Mouse (Mus musculus): ENCODE data around the gene Rundc3a. TPM values are rescaled to one million over a fixed set of nuclear protein-coding genes. Genes with fewer than 3 reads are reported as not detected.
A peak's percentile ranks its signal among the peaks of the same experiment; 100 is the strongest.
"Not testable (repeated sequence)": the region's sequence is repeated elsewhere in the genome, so short reads cannot be mapped to it uniquely, and the experiment has no call there.

Rundc3a gene
- polyA plus RNA-seq, 1 experiment from 2014 or later = 1.0 TPM

- H3K4me1 ChIP-seq (ENCODE audit: control insufficient read depth, insufficient read depth, low read length) = 0 out of 2 replicates have a peak, but pooled peaks cover 2% of the 10 kb centered on the region
- DNase-seq (ENCODE audit: low spot score) (no peak), ATAC-seq (ENCODE audit: insufficient number of reproducible peaks, low FRiP score, low TSS enrichment, low read depth) (no peak)
- no peak overlapping the region; the same call in 1 of the 2 replicates for H3K9ac ChIP-seq (ENCODE audit: low read length)
- no peak overlapping the region for H3K4me2 ChIP-seq (ENCODE audit: low read depth, severe bottlenecking)
- no peak overlapping the region for H3K4me3 ChIP-seq (ENCODE audit: low read depth, low read length)
- 43% methylated on average over 2 of the region's 2 CpGs for WGBS
- H3K36me3 ChIP-seq (ENCODE audit: control insufficient read depth, insufficient read depth, low read length) = no peaks in the 10 kb centered on the region; the same call in 1 of the 2 replicates
- no peaks in the 10 kb centered on the region for H3K9me3 ChIP-seq (ENCODE audit: control insufficient read depth, low read length)
- no peaks in the 10 kb centered on the region for H3K27me3 ChIP-seq (ENCODE audit: control insufficient read depth, insufficient read depth, low read length)
- H3K27ac ChIP-seq (replicated peaks; ENCODE audit: low read depth, low read length) = no peak overlapping the region
Measured at GRCm38 (mm10) chr11:102363623-102364022, 29.6 kb upstream of the Rundc3a start.

GRCm38 (mm10) chr11:102364570-102365371 is 28.4 kb upstream of the Rundc3a start:
- H3K27me3 ChIP-seq (ENCODE audit: control insufficient read depth, insufficient read depth, low read length) = no peaks in the 10 kb centered on the region
- H3K4me1 ChIP-seq (ENCODE audit: control insufficient read depth, insufficient read depth, low read length) = 0 out of 2 replicates have a peak, but pooled peaks cover 2% of the 10 kb centered on the region
- no peaks in the 10 kb centered on the region for H3K9me3 ChIP-seq (ENCODE audit: control insufficient read depth, low read length)
- H3K27ac ChIP-seq (replicated peaks; ENCODE audit: low read depth, low read length) = no peak overlapping the region
- no peaks in the 10 kb centered on the region; the same call in 1 of the 2 replicates for H3K36me3 ChIP-seq (ENCODE audit: control insufficient read depth, insufficient read depth, low read length)
- WGBS = 75% methylated on average over 14 of the region's 14 CpGs
- H3K4me2 ChIP-seq (ENCODE audit: low read depth, severe bottlenecking) = no peak overlapping the region
- H3K4me3 ChIP-seq (ENCODE audit: low read depth, low read length) = 0 out of 2 replicates have a peak overlapping the region, but pooled peaks have one; percentile 5
- no peak overlapping the region for H3K9ac ChIP-seq (ENCODE audit: low read length)
- ATAC-seq (ENCODE audit: insufficient number of reproducible peaks, low FRiP score, low TSS enrichment, low read depth) = peak; percentile 59; the same call in 1 of the 2 replicates
- no peak for DNase-seq (ENCODE audit: low spot score)

- H3K4me3 ChIP-seq (ENCODE audit: low read depth, low read length) = no peak overlapping the region
- H3K4me2 ChIP-seq (ENCODE audit: low read depth, severe bottlenecking) = no peak overlapping the region
- H3K9ac ChIP-seq (ENCODE audit: low read length) = no peak overlapping the region
- 0 out of 2 replicates have a peak, but pooled peaks cover 2% of the 10 kb centered on the region for H3K4me1 ChIP-seq (ENCODE audit: control insufficient read depth, insufficient read depth, low read length)
- ATAC-seq (ENCODE audit: insufficient number of reproducible peaks, low FRiP score, low TSS enrichment, low read depth) = no peak
- H3K36me3 ChIP-seq (ENCODE audit: control insufficient read depth, insufficient read depth, low read length) = no peaks in the 10 kb centered on the region; the same call in 1 of the 2 replicates
- 0 out of 2 replicates have a peak overlapping the region, but pooled peaks have one; percentile 30 for H3K27ac ChIP-seq (replicated peaks; ENCODE audit: low read depth, low read length)
- H3K27me3 ChIP-seq (ENCODE audit: control insufficient read depth, insufficient read depth, low read length) = no peaks in the 10 kb centered on the region
- H3K9me3 ChIP-seq (ENCODE audit: control insufficient read depth, low read length) = no peaks in the 10 kb centered on the region
- WGBS = 61% methylated on average over 4 of the region's 4 CpGs
- no peak for DNase-seq (ENCODE audit: low spot score)
Measured at GRCm38 (mm10) chr11:102365699-102366098, 27.5 kb upstream of the Rundc3a start.

- not testable (repeated sequence) for ATAC-seq (ENCODE audit: insufficient number of reproducible peaks, low FRiP score, low TSS enrichment, low read depth); H3K9me3 ChIP-seq (ENCODE audit: control insufficient read depth, low read length); H3K36me3 ChIP-seq (ENCODE audit: control insufficient read depth, insufficient read depth, low read length); DNase-seq (ENCODE audit: low spot score); H3K27me3 ChIP-seq (ENCODE audit: control insufficient read depth, insufficient read depth, low read length); H3K4me3 ChIP-seq (ENCODE audit: low read depth, low read length); H3K4me2 ChIP-seq (ENCODE audit: low read depth, severe bottlenecking); H3K9ac ChIP-seq (ENCODE audit: low read length); H3K4me1 ChIP-seq (ENCODE audit: control insufficient read depth, insufficient read depth, low read length)
- H3K27ac ChIP-seq (replicated peaks; ENCODE audit: low read depth, low read length) = 0 out of 2 replicates have a peak within 1 kb of the TSS, but pooled peaks have one; percentile 30
- WGBS = 86% methylated on average over 8 of the region's 8 CpGs
Measured at GRCm38 (mm10) chr11:102366103-102366502, 27.1 kb upstream of the Rundc3a start, which contains the start of gene Slc4a1. TSS of gene Slc4a1 (minus strand) at chr11:102366203.

DNA sequence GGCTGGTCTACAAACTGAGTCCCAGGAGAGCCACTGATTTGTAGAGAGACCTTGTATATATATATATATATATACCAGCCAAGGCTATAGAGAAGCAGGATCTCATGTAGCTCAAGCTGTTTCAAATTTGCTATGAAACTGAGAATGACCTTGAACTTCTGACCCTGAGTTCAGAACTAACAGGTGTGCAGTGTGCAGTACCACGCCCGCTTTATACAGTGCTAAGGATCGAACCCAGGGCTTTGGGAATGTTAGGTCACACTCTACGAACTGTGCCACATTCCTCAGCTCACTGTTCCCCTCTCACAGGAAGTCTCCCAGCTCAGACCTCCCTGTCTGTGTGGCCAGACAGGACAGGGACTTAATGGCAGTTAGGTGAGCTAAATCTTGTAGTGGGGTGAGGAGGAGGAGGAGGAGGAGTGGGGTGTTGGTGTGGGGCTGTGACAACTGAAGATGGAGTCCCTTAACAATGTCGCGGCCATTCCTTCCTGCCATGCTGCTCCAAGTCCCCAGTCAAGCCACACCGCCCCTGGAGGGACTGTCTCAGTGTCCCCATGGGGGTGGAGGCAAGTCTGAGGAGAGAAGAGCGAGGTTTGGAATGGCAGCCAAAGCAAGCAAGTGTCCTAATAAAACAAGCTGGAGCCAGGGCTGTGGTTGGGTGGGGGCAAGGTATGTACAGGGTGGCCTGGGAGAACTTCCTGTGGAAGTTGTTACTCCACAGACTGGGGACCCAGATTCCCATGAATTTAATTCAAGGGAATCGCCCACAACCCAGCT is 25.5 kb upstream of the Rundc3a start:
- Histone ChIP-seq H3K9ac (ENCODE audit: low read length) (no peak overlapping the region), H3K27me3 (ENCODE audit: control insufficient read depth, insufficient read depth, low read length) (no peaks in the 10 kb centered on the region), H3K9me3 (ENCODE audit: control insufficient read depth, low read length) (no peaks in the 10 kb centered on the region), H3K4me1 (ENCODE audit: control insufficient read depth, insufficient read depth, low read length) (0 out of 2 replicates have a peak, but pooled peaks cover 2% of the 10 kb centered on the region), H3K36me3 (ENCODE audit: control insufficient read depth, insufficient read depth, low read length) (no peaks in the 10 kb centered on the region), H3K27ac (replicated peaks; ENCODE audit: low read depth, low read length) (no peak overlapping the region), H3K4me3 (ENCODE audit: low read depth, low read length) (no peak overlapping the region), H3K4me2 (ENCODE audit: low read depth, severe bottlenecking) (no peak overlapping the region)
- WGBS = 77% methylated on average over 9 of the region's 9 CpGs
- DNase-seq (ENCODE audit: low spot score) (no peak), ATAC-seq (ENCODE audit: insufficient number of reproducible peaks, low FRiP score, low TSS enrichment, low read depth) (no peak)

DNA sequence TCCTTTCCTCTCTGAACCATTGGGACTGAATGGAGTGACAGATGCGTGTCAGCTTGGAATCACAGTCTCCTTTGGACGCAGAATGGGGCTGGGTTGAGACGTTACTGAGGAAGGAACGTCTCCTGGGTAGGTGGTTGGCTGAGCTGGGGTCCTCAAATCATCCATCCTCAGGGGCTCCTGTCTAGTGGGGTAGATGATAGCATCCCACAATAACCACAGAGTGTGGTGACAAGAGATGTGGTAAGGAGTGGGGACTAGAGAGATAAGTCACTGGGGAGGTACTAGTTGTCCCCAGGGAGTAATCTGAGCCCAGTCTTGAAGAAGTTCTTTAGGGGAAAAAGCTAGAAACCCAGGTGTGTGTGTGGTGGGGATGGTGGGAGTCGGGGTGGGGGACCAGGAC is 24.9 kb upstream of the Rundc3a start:
- Histone ChIP-seq H3K4me2 (ENCODE audit: low read depth, severe bottlenecking) (no peak overlapping the region), H3K27ac (replicated peaks; ENCODE audit: low read depth, low read length) (no peak overlapping the region), H3K9ac (ENCODE audit: low read length) (no peak overlapping the region), H3K9me3 (ENCODE audit: control insufficient read depth, low read length) (no peaks in the 10 kb centered on the region), H3K4me3 (ENCODE audit: low read depth, low read length) (no peak overlapping the region), H3K4me1 (ENCODE audit: control insufficient read depth, insufficient read depth, low read length) (0 out of 2 replicates have a peak, but pooled peaks cover 2% of the 10 kb centered on the region), H3K36me3 (ENCODE audit: control insufficient read depth, insufficient read depth, low read length) (no peaks in the 10 kb centered on the region), H3K27me3 (ENCODE audit: control insufficient read depth, insufficient read depth, low read length) (no peaks in the 10 kb centered on the region)
- no peak for DNase-seq (ENCODE audit: low spot score)
- WGBS = 83% methylated on average over 5 of the region's 5 CpGs
- ATAC-seq (ENCODE audit: insufficient number of reproducible peaks, low FRiP score, low TSS enrichment, low read depth) = no peak

DNA sequence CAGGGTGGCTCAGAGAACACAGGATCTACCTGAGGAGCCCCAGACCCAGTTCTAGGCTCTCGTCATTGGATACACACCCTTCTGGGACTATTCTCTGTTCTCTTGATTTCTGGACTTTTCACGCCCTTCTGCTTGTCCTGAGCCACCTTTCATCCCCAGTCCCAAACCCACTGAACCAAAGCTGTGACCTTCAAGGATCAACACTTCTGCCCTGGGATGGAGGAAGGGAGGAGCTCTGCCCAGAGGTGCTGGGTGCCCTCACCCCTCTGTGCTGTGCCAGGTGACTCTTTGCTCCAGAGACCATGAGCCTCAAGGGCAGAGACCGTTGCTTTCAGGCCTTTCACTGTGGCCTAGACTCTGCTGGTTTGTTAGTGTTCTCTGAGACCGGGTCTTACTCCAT is 23.9 kb upstream of the Rundc3a start:
- H3K9ac ChIP-seq (ENCODE audit: low read length) = no peak overlapping the region
- no peak for ATAC-seq (ENCODE audit: insufficient number of reproducible peaks, low FRiP score, low TSS enrichment, low read depth)
- WGBS = 73% methylated on average over 4 of the region's 4 CpGs
- no peak overlapping the region for H3K27ac ChIP-seq (replicated peaks; ENCODE audit: low read depth, low read length)
- H3K36me3 ChIP-seq (ENCODE audit: control insufficient read depth, insufficient read depth, low read length) = no peaks in the 10 kb centered on the region
- H3K9me3 ChIP-seq (ENCODE audit: control insufficient read depth, low read length) = no peaks in the 10 kb centered on the region
- no peak overlapping the region for H3K4me2 ChIP-seq (ENCODE audit: low read depth, severe bottlenecking)
- 0 out of 2 replicates have a peak, but pooled peaks cover 2% of the 10 kb centered on the region for H3K4me1 ChIP-seq (ENCODE audit: control insufficient read depth, insufficient read depth, low read length)
- H3K27me3 ChIP-seq (ENCODE audit: control insufficient read depth, insufficient read depth, low read length) = 0 out of 2 replicates have a peak, but pooled peaks cover 3% of the 10 kb centered on the region
- DNase-seq (ENCODE audit: low spot score) = no peak
- no peak overlapping the region for H3K4me3 ChIP-seq (ENCODE audit: low read depth, low read length)

- Histone ChIP-seq H3K9me3 (ENCODE audit: control insufficient read depth, low read length) (no peaks in the 10 kb centered on the region), H3K9ac (ENCODE audit: low read length) (no peak overlapping the region), H3K4me1 (ENCODE audit: control insufficient read depth, insufficient read depth, low read length) (peaks cover 3% of the 10 kb centered on the region; the same call in 1 of the 2 replicates), H3K27me3 (ENCODE audit: control insufficient read depth, insufficient read depth, low read length) (0 out of 2 replicates have a peak, but pooled peaks cover 5% of the 10 kb centered on the region), H3K27ac (replicated peaks; ENCODE audit: low read depth, low read length) (no peak overlapping the region), H3K36me3 (ENCODE audit: control insufficient read depth, insufficient read depth, low read length) (no peaks in the 10 kb centered on the region), H3K4me3 (ENCODE audit: low read depth, low read length) (no peak overlapping the region), H3K4me2 (ENCODE audit: low read depth, severe bottlenecking) (no peak overlapping the region)
- ATAC-seq (ENCODE audit: insufficient number of reproducible peaks, low FRiP score, low TSS enrichment, low read depth) = no peak
- no peak for DNase-seq (ENCODE audit: low spot score)
- WGBS = 44% methylated on average over 7 of the region's 7 CpGs
Measured at GRCm38 (mm10) chr11:102370285-102370684, 22.9 kb upstream of the Rundc3a start.

All from limb, embryonic 11.5 days (tissue).